Mouse (Mus musculus): ENCODE results near the gene Epp13. TPM values are rescaled to one million over a fixed set of nuclear protein-coding genes. Genes with fewer than 3 reads are reported as not detected.

The Epp13 gene
- polyA plus RNA-seq (2012; rRNA removed): not detected in 2 replicates

GRCm38 (mm10) chr7:6252410-6252809 is at the start of gene Epp13:
TSS of gene Epp13 (plus strand) at chr7:6252710.

GRCm38 (mm10) chr7:6221978-6222377 is 30.5 kb upstream of the Epp13 start, which contains the start of gene Zscan5b:
TSS of gene Zscan5b (plus strand) at chr7:6222278.

GRCm38 (mm10) chr7:6285842-6286705 is 33.6 kb downstream of the Epp13 start, which contains the start of gene Zfp667:
TSS of gene Zfp667 (plus strand) at chr7:6286579.

GRCm38 (mm10) chr7:6331233-6331956 is 78.9 kb downstream of the Epp13 start, which contains the start of gene Zfp583:
TSS of gene Zfp583 (minus strand) at chr7:6331285.

Other genes starting within 250 kb of the Epp13 start
- gene Vmn1r65, start 241.7 kb upstream of the Epp13 start, polyA plus RNA-seq (2012; rRNA removed): not detected in 2 replicates
- not detected in 2 replicates for gene Nlrp4c, start 207.5 kb upstream of the Epp13 start, polyA plus RNA-seq (2012; rRNA removed)
- gene Zfp787, start 96.7 kb upstream of the Epp13 start, polyA plus RNA-seq (2012; rRNA removed): 11.7 and 12.9 TPM in 2 replicates
- gene Zfp444, start 80.5 kb upstream of the Epp13 start, polyA plus RNA-seq (2012; rRNA removed): 9.4 and 10.4 TPM in 2 replicates
- gene Galp, start 55.6 kb upstream of the Epp13 start, polyA plus RNA-seq (2012; rRNA removed): not detected in 2 replicates
- not detected in 2 replicates for gene Zscan5b, start 30.4 kb upstream of the Epp13 start, polyA plus RNA-seq (2012; rRNA removed)
- 2.5 and 2.8 TPM in 2 replicates for gene Zfp667, start 33.9 kb downstream of the Epp13 start, polyA plus RNA-seq (2012; rRNA removed)
- 0.62 and 0.70 TPM in 2 replicates for gene Zfp583, start 78.6 kb downstream of the Epp13 start, polyA plus RNA-seq (2012; rRNA removed)
- gene Gm3854, start 91.0 kb downstream of the Epp13 start, polyA plus RNA-seq (2012; rRNA removed): 0.17 and 0.20 TPM in 2 replicates
- gene Zfp78, start 110.6 kb downstream of the Epp13 start, polyA plus RNA-seq (2012; rRNA removed): 0.52 and 0.76 TPM in 2 replicates
- gene Zfp28, start 130.6 kb downstream of the Epp13 start, polyA plus RNA-seq (2012; rRNA removed): 0.78 and 1.0 TPM in 2 replicates
- gene Smim17, start 146.0 kb downstream of the Epp13 start, polyA plus RNA-seq (2012; rRNA removed): 0.11 TPM in 1 of 2 replicates, not detected in the other
- 0.01 TPM in 1 of 2 replicates, not detected in the other for gene Gm20715, start 157.6 kb downstream of the Epp13 start, polyA plus RNA-seq (2012; rRNA removed)
- not detected in 2 replicates for gene Olfr1344, start 186.0 kb downstream of the Epp13 start, polyA plus RNA-seq (2012; rRNA removed)
- not detected in 2 replicates for gene Olfr1336, start 203.5 kb downstream of the Epp13 start, polyA plus RNA-seq (2012; rRNA removed)
- not detected in 2 replicates for gene Olfr1346, start 214.4 kb downstream of the Epp13 start, polyA plus RNA-seq (2012; rRNA removed)
- gene Olfr5, start 234.2 kb downstream of the Epp13 start, polyA plus RNA-seq (2012; rRNA removed): not detected in 2 replicates
- gene Olfr1347, start 247.0 kb downstream of the Epp13 start, polyA plus RNA-seq (2012; rRNA removed): not detected in 2 replicates

Measured in liver, embryonic 14 days (tissue).